Mouse (Mus musculus): ENCODE data around the gene Por. TPM values are rescaled to one million over a fixed set of nuclear protein-coding genes. Genes with fewer than 3 reads are reported as not detected.

Por gene
- polyA plus RNA-seq, 1 experiment from 2014 or later = 66.8 TPM

- WGBS = 93% methylated on average over 16 of the region's 16 CpGs
- Histone ChIP-seq H3K27me3 (ENCODE audit: insufficient read depth, poor library complexity, severe bottlenecking) (no peaks in the 10 kb centered on the region), H3K27ac (no peak overlapping the region), H3K9me3 (no peaks in the 10 kb centered on the region), H3K4me1 (peaks cover 6% of the 10 kb centered on the region; the same call in 1 of the 2 replicates), H3K4me3 (no peak overlapping the region), H3K36me3 (peaks cover 74% of the 10 kb centered on the region)
- DNase-seq (ENCODE audit: low spot score) = no peak
Measured at GRCm38 (mm10) chr5:135736544-135736943, 66.7 kb downstream of the Por start.

- Histone ChIP-seq H3K4me3 (no peak overlapping the region), H3K9me3 (no peaks in the 10 kb centered on the region), H3K36me3 (peaks cover 74% of the 10 kb centered on the region), H3K4me1 (peaks cover 6% of the 10 kb centered on the region; the same call in 1 of the 2 replicates), H3K27ac (no peak overlapping the region), H3K27me3 (ENCODE audit: insufficient read depth, poor library complexity, severe bottlenecking) (no peaks in the 10 kb centered on the region)
- 64% methylated on average over 7 of the region's 7 CpGs for WGBS
- no peak for DNase-seq (ENCODE audit: low spot score)
Measured at GRCm38 (mm10) chr5:135737154-135737553, 67.3 kb downstream of the Por start.

- H3K4me1 ChIP-seq = peaks cover 14% of the 10 kb centered on the region
- 22% methylated on average over 6 of the region's 6 CpGs for WGBS
Measured at GRCm38 (mm10) chr5:135738266-135738665, 68.4 kb downstream of the Por start.

GRCm38 (mm10) chr5:135742156-135742555 lies 72.3 kb downstream of the Por start:
- Histone ChIP-seq H3K9me3 (no peaks in the 10 kb centered on the region), H3K4me1 (peaks cover 27% of the 10 kb centered on the region), H3K36me3 (peaks cover 26% of the 10 kb centered on the region), H3K27ac (no peak overlapping the region), H3K4me3 (no peak overlapping the region), H3K27me3 (ENCODE audit: insufficient read depth, poor library complexity, severe bottlenecking) (peaks cover 7% of the 10 kb centered on the region; the same call in 1 of the 2 replicates)
- WGBS = 50% methylated on average over 10 of the region's 10 CpGs
- no peak for DNase-seq (ENCODE audit: low spot score)

More at GRCm38 (mm10) chr5:135738266-135738665, 68.4 kb downstream of the Por start:
- no peak overlapping the region for H3K27ac ChIP-seq
- DNase-seq (ENCODE audit: low spot score) = no peak
- H3K36me3 ChIP-seq = peaks cover 65% of the 10 kb centered on the region
- no peak overlapping the region for H3K4me3 ChIP-seq
- no peaks in the 10 kb centered on the region for H3K27me3 ChIP-seq (ENCODE audit: insufficient read depth, poor library complexity, severe bottlenecking)
- H3K9me3 ChIP-seq = no peaks in the 10 kb centered on the region

- H3K27me3 ChIP-seq (ENCODE audit: insufficient read depth, poor library complexity, severe bottlenecking) = peaks cover 7% of the 10 kb centered on the region; the same call in 1 of the 2 replicates
- 21% methylated on average over 18 of the region's 18 CpGs for WGBS
- peaks cover 24% of the 10 kb centered on the region for H3K4me1 ChIP-seq
- H3K4me3 ChIP-seq = peak overlapping the region; percentile 79
- no peaks in the 10 kb centered on the region for H3K9me3 ChIP-seq
- no peak for DNase-seq (ENCODE audit: low spot score)
- peak overlapping the region; percentile 86; the same call in 1 of the 2 replicates for H3K27ac ChIP-seq
- H3K36me3 ChIP-seq = peaks cover 24% of the 10 kb centered on the region
Measured at GRCm38 (mm10) chr5:135742941-135743740, 73.3 kb downstream of the Por start.

- DNase-seq (ENCODE audit: low spot score) = peak; percentile 98
- Histone ChIP-seq H3K4me3 (peak within 1 kb of the TSS; percentile 79), H3K27me3 (ENCODE audit: insufficient read depth, poor library complexity, severe bottlenecking) (peaks cover 7% of the 10 kb centered on the region; the same call in 1 of the 2 replicates), H3K4me1 (peaks cover 21% of the 10 kb centered on the region), H3K36me3 (peaks cover 24% of the 10 kb centered on the region), H3K9me3 (no peaks in the 10 kb centered on the region), H3K27ac (peak within 1 kb of the TSS; percentile 86)
- WGBS = under 1% methylated on average over 60 of the region's 60 CpGs
Measured at GRCm38 (mm10) chr5:135743741-135744609, 74.1 kb downstream of the Por start, which contains the start of gene Tmem120a. Gene Tmem120a (minus strand): TSS chr5:135744448.

- Histone ChIP-seq H3K9me3 (no peaks in the 10 kb centered on the region), H3K27ac (peak overlapping the region; percentile 86), H3K36me3 (peaks cover 21% of the 10 kb centered on the region), H3K4me3 (peak overlapping the region; percentile 79), H3K27me3 (ENCODE audit: insufficient read depth, poor library complexity, severe bottlenecking) (peaks cover 7% of the 10 kb centered on the region; the same call in 1 of the 2 replicates), H3K4me1 (peaks cover 21% of the 10 kb centered on the region)
- DNase-seq (ENCODE audit: low spot score) = no peak
- 16% methylated on average over 12 of the region's 12 CpGs for WGBS
Measured at GRCm38 (mm10) chr5:135744742-135745141, 74.9 kb downstream of the Por start.

- WGBS = 88% methylated on average over 1 of the region's 1 CpGs
- no peak overlapping the region for H3K4me3 ChIP-seq
Measured at GRCm38 (mm10) chr5:135751041-135751440, 81.2 kb downstream of the Por start.

GRCm38 (mm10) chr5:135751595-135751994 lies 81.8 kb downstream of the Por start:
- no peak for DNase-seq (ENCODE audit: low spot score)
- 62% methylated on average over 2 of the region's 2 CpGs for WGBS
- H3K9me3 ChIP-seq = no peaks in the 10 kb centered on the region
- H3K36me3 ChIP-seq = no peaks in the 10 kb centered on the region
- H3K27ac ChIP-seq = no peak overlapping the region
- no peak overlapping the region for H3K4me3 ChIP-seq
- no peaks in the 10 kb centered on the region for H3K4me1 ChIP-seq
- H3K27me3 ChIP-seq (ENCODE audit: insufficient read depth, poor library complexity, severe bottlenecking) = no peaks in the 10 kb centered on the region

More at GRCm38 (mm10) chr5:135751041-135751440, 81.2 kb downstream of the Por start:
- H3K9me3 ChIP-seq = no peaks in the 10 kb centered on the region
- DNase-seq (ENCODE audit: low spot score) = no peak
- no peaks in the 10 kb centered on the region for H3K4me1 ChIP-seq
- no peaks in the 10 kb centered on the region for H3K36me3 ChIP-seq
- H3K27ac ChIP-seq = no peak overlapping the region
- H3K27me3 ChIP-seq (ENCODE audit: insufficient read depth, poor library complexity, severe bottlenecking) = peaks cover 3% of the 10 kb centered on the region; the same call in 1 of the 2 replicates

- Histone ChIP-seq H3K36me3 (no peaks in the 10 kb centered on the region), H3K4me3 (no peak overlapping the region), H3K4me1 (no peaks in the 10 kb centered on the region), H3K27me3 (ENCODE audit: insufficient read depth, poor library complexity, severe bottlenecking) (peaks cover 19% of the 10 kb centered on the region), H3K9me3 (no peaks in the 10 kb centered on the region), H3K27ac (no peak overlapping the region)
- no peak for DNase-seq (ENCODE audit: low spot score)
- WGBS = 68% methylated on average over 3 of the region's 3 CpGs
Measured at GRCm38 (mm10) chr5:135761881-135762280, 92.0 kb downstream of the Por start.

GRCm38 (mm10) chr5:135763526-135763925 lies 93.7 kb downstream of the Por start:
- WGBS = 7% methylated on average over 7 of the region's 7 CpGs
- H3K36me3 ChIP-seq = no peaks in the 10 kb centered on the region
- H3K4me3 ChIP-seq = no peak overlapping the region
- H3K27ac ChIP-seq = no peak overlapping the region
- no peaks in the 10 kb centered on the region for H3K9me3 ChIP-seq
- DNase-seq (ENCODE audit: low spot score) = peak; percentile 87
- peaks cover 24% of the 10 kb centered on the region for H3K27me3 ChIP-seq (ENCODE audit: insufficient read depth, poor library complexity, severe bottlenecking)
- no peaks in the 10 kb centered on the region for H3K4me1 ChIP-seq

- DNase-seq (ENCODE audit: low spot score) = no peak
- no peak overlapping the region for H3K27ac ChIP-seq
- no peak overlapping the region for H3K4me3 ChIP-seq
- H3K9me3 ChIP-seq = no peaks in the 10 kb centered on the region
- no peaks in the 10 kb centered on the region for H3K36me3 ChIP-seq
- WGBS = 53% methylated on average over 3 of the region's 3 CpGs
- no peaks in the 10 kb centered on the region for H3K4me1 ChIP-seq
- H3K27me3 ChIP-seq (ENCODE audit: insufficient read depth, poor library complexity, severe bottlenecking) = peaks cover 24% of the 10 kb centered on the region
Measured at GRCm38 (mm10) chr5:135764971-135765370, 95.1 kb downstream of the Por start.
